Mouse (Mus musculus): ENCODE results near the gene Spo11. TPM values are rescaled to one million over a fixed set of nuclear protein-coding genes. Genes with fewer than 3 reads are reported as not detected.

The Spo11 gene
- polyA plus RNA-seq, 1 experiment = 0.54 TPM

DNA sequence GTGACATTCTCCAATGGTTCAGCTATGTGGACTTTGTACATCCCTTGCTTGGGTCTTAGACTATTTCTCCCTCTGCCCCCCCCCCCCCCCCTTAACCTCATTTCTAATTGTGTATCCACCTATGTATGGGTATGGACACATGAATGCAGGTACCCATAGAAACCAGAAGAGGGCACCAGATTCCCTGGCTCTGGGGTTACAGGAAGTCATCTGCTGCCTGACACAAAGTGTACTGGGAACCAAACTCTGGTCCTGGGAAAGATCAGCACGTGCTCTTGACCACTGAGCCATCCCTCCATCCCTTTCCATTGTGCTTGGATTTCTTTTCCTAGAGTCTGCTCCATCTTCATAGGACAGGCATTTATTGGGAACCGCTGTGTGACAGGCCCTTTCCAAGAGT lies 25.5 kb upstream of the Spo11 start:
- Histone ChIP-seq H3K9ac (ENCODE audit: low read depth, poor library complexity, severe bottlenecking) (no peak overlapping the region), H3K4me3 (ENCODE audit: low read depth, low read length) (no peak overlapping the region), H3K27ac (ENCODE audit: insufficient read depth, low read length) (no peak overlapping the region), H3K4me1 (ENCODE audit: control insufficient read depth, insufficient read depth, low read length) (no peaks in the 10 kb centered on the region), H3K27me3 (ENCODE audit: control insufficient read depth, insufficient read depth, low read length, poor library complexity, severe bottlenecking) (no peaks in the 10 kb centered on the region), H3K9me3 (replicated peaks; ENCODE audit: control insufficient read depth, insufficient read depth, low read length, poor library complexity, severe bottlenecking) (peaks cover 10% of the 10 kb centered on the region; the same call in 1 of the 2 replicates), H3K36me3 (ENCODE audit: control insufficient read depth, insufficient read depth, low read length, poor library complexity, severe bottlenecking) (no peaks in the 10 kb centered on the region)
- peak; percentile 8 for TF ChIP-seq CTCF (IDR thresholded peaks at IDR 0.05; ENCODE audit: low read depth, low read length)
- TF ChIP-seq POLR2A (IDR thresholded peaks at IDR 0.05; ENCODE audit: insufficient read depth, low read length) = no peak

DNA sequence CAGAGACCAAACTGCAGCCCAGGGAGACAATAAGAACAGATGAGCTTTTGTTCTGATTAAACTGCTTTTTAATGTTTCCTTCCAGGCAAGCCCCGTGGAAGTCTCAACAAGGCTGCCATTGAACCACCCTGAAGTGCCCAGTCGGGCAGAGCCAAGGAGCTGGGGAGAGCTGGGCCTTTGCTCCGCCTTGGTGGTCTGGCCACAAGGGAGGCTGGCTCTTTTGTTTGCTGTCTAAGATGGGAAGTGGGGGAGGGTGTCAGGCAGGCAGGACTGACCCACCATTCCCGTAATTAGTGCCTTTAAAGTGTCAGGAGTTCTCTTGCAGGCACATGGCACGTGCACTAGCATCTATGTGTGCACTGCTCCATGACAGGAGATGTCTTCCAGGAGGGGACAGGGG lies 18.9 kb upstream of the Spo11 start:
- Histone ChIP-seq H3K36me3 (ENCODE audit: control insufficient read depth, insufficient read depth, low read length, poor library complexity, severe bottlenecking) (no peaks in the 10 kb centered on the region), H3K4me3 (ENCODE audit: low read depth, low read length) (no peak overlapping the region), H3K27me3 (ENCODE audit: control insufficient read depth, insufficient read depth, low read length, poor library complexity, severe bottlenecking) (no peaks in the 10 kb centered on the region), H3K9me3 (replicated peaks; ENCODE audit: control insufficient read depth, insufficient read depth, low read length, poor library complexity, severe bottlenecking) (peaks cover 10% of the 10 kb centered on the region; the same call in 1 of the 2 replicates), H3K27ac (ENCODE audit: insufficient read depth, low read length) (no peak overlapping the region), H3K9ac (ENCODE audit: low read depth, poor library complexity, severe bottlenecking) (no peak overlapping the region), H3K4me1 (ENCODE audit: control insufficient read depth, insufficient read depth, low read length) (no peaks in the 10 kb centered on the region)
- TF ChIP-seq CTCF (IDR thresholded peaks at IDR 0.05; ENCODE audit: low read depth, low read length) (no peak), POLR2A (IDR thresholded peaks at IDR 0.05; ENCODE audit: insufficient read depth, low read length) (no peak)

- H3K27me3 ChIP-seq (ENCODE audit: control insufficient read depth, insufficient read depth, low read length, poor library complexity, severe bottlenecking) = no peaks in the 10 kb centered on the region
- peaks cover 10% of the 10 kb centered on the region; the same call in 1 of the 2 replicates for H3K9me3 ChIP-seq (replicated peaks; ENCODE audit: control insufficient read depth, insufficient read depth, low read length, poor library complexity, severe bottlenecking)
- H3K27ac ChIP-seq (ENCODE audit: insufficient read depth, low read length) = no peak overlapping the region
- TF ChIP-seq EP300 (IDR thresholded peaks at IDR 0.05; ENCODE audit: insufficient read depth, low read depth, low read length) (no peak), CTCF (IDR thresholded peaks at IDR 0.05; ENCODE audit: low read depth, low read length) (peak; percentile 18), POLR2A (IDR thresholded peaks at IDR 0.05; ENCODE audit: insufficient read depth, low read length) (no peak)
- H3K36me3 ChIP-seq (ENCODE audit: control insufficient read depth, insufficient read depth, low read length, poor library complexity, severe bottlenecking) = no peaks in the 10 kb centered on the region
- H3K4me1 ChIP-seq (ENCODE audit: control insufficient read depth, insufficient read depth, low read length) = no peaks in the 10 kb centered on the region
- H3K4me3 ChIP-seq (ENCODE audit: low read depth, low read length) = no peak overlapping the region
- no peak overlapping the region for H3K9ac ChIP-seq (ENCODE audit: low read depth, poor library complexity, severe bottlenecking)
Observed at GRCm38 (mm10) chr2:172959006-172959768, 18.3 kb upstream of the Spo11 start.

DNA sequence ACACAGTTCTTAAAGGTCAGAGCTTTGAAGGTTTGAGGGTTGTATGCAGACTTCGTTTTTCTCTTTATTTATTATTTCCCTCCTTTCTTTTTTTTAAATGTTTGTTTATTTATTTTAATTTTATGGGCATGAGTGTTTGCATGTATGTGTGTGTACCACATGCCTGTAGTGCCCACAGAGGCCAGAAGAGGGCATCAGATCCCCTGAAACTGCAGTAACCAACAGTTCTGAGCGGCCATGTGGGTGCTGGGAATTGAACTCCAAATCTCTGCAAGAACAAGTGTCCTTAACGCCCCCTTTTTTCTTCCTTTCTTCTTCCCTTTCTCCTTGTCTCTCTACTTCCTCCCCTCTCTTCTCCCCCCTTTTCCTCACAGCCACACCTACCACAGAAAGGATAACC lies 17.1 kb upstream of the Spo11 start:
- no peak overlapping the region for H3K27ac ChIP-seq (ENCODE audit: insufficient read depth, low read length)
- no peak overlapping the region for H3K9ac ChIP-seq (ENCODE audit: low read depth, poor library complexity, severe bottlenecking)
- no peaks in the 10 kb centered on the region for H3K27me3 ChIP-seq (ENCODE audit: control insufficient read depth, insufficient read depth, low read length, poor library complexity, severe bottlenecking)
- TF ChIP-seq CTCF (IDR thresholded peaks at IDR 0.05; ENCODE audit: low read depth, low read length) (peak; percentile 32), POLR2A (IDR thresholded peaks at IDR 0.05; ENCODE audit: insufficient read depth, low read length) (no peak)
- H3K9me3 ChIP-seq (replicated peaks; ENCODE audit: control insufficient read depth, insufficient read depth, low read length, poor library complexity, severe bottlenecking) = peaks cover 10% of the 10 kb centered on the region; the same call in 1 of the 2 replicates
- no peak overlapping the region for H3K4me3 ChIP-seq (ENCODE audit: low read depth, low read length)
- H3K4me1 ChIP-seq (ENCODE audit: control insufficient read depth, insufficient read depth, low read length) = no peaks in the 10 kb centered on the region
- H3K36me3 ChIP-seq (ENCODE audit: control insufficient read depth, insufficient read depth, low read length, poor library complexity, severe bottlenecking) = no peaks in the 10 kb centered on the region

- Histone ChIP-seq H3K4me3 (ENCODE audit: low read depth, low read length) (no peak overlapping the region), H3K4me1 (ENCODE audit: control insufficient read depth, insufficient read depth, low read length) (no peaks in the 10 kb centered on the region), H3K36me3 (ENCODE audit: control insufficient read depth, insufficient read depth, low read length, poor library complexity, severe bottlenecking) (no peaks in the 10 kb centered on the region), H3K9me3 (replicated peaks; ENCODE audit: control insufficient read depth, insufficient read depth, low read length, poor library complexity, severe bottlenecking) (peaks cover 6% of the 10 kb centered on the region; the same call in 1 of the 2 replicates), H3K27me3 (ENCODE audit: control insufficient read depth, insufficient read depth, low read length, poor library complexity, severe bottlenecking) (no peaks in the 10 kb centered on the region), H3K9ac (ENCODE audit: low read depth, poor library complexity, severe bottlenecking) (no peak overlapping the region), H3K27ac (ENCODE audit: insufficient read depth, low read length) (no peak overlapping the region)
- TF ChIP-seq EP300 (IDR thresholded peaks at IDR 0.05; ENCODE audit: insufficient read depth, low read depth, low read length) (no peak), CTCF (IDR thresholded peaks at IDR 0.05; ENCODE audit: low read depth, low read length) (no peak), POLR2A (IDR thresholded peaks at IDR 0.05; ENCODE audit: insufficient read depth, low read length) (no peak)
Observed at GRCm38 (mm10) chr2:172961211-172961610, 16.3 kb upstream of the Spo11 start.

DNA sequence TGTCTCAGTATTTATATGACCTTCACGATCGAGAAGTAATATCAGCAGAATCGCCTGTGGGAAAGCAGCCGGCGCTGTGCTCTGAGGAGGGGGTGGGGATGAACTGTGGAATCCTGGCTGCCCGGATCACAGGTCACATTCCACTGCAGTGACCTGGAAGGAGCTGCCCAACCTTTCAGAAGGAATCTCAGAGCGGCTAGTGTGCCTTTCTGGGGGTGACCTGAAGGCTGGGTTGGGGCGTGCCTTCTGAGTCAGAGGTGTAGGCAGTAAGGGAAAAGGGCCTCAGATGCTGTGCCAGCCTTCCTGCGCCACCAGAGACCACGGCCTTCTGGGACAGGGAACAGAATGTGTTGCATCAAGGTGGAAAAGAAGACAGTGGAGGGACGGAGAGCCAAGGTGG lies 12.3 kb upstream of the Spo11 start:
- TF ChIP-seq EP300 (IDR thresholded peaks at IDR 0.05; ENCODE audit: insufficient read depth, low read depth, low read length) = no peak
- TF ChIP-seq POLR2A (IDR thresholded peaks at IDR 0.05; ENCODE audit: insufficient read depth, low read length) = no peak
- no peak for TF ChIP-seq CTCF (IDR thresholded peaks at IDR 0.05; ENCODE audit: low read depth, low read length)
- Histone ChIP-seq H3K27ac (ENCODE audit: insufficient read depth, low read length) (no peak overlapping the region), H3K36me3 (ENCODE audit: control insufficient read depth, insufficient read depth, low read length, poor library complexity, severe bottlenecking) (no peaks in the 10 kb centered on the region)

More for the DNA sequence above, 12.3 kb upstream of the Spo11 start:
- no peaks in the 10 kb centered on the region; the same call in 1 of the 2 replicates for H3K9me3 ChIP-seq (replicated peaks; ENCODE audit: control insufficient read depth, insufficient read depth, low read length, poor library complexity, severe bottlenecking)
- H3K4me1 ChIP-seq (ENCODE audit: control insufficient read depth, insufficient read depth, low read length) = no peaks in the 10 kb centered on the region
- no peaks in the 10 kb centered on the region for H3K27me3 ChIP-seq (ENCODE audit: control insufficient read depth, insufficient read depth, low read length, poor library complexity, severe bottlenecking)
- no peak overlapping the region for H3K4me3 ChIP-seq (ENCODE audit: low read depth, low read length)
- no peak overlapping the region for H3K9ac ChIP-seq (ENCODE audit: low read depth, poor library complexity, severe bottlenecking)

All from ES-Bruce4 (cell line).